Mouse (Mus musculus): ENCODE data around the gene Gps2. TPM values are rescaled to one million over a fixed set of nuclear protein-coding genes. Genes with fewer than 3 reads are reported as not detected.

Gene Gps2
- polyA plus RNA-seq, 1 experiment from 2014 or later = 86.2 TPM

- H3K4me1 ChIP-seq = peaks cover 16% of the 10 kb centered on the region
- no peak overlapping the region for H3K9ac ChIP-seq
- no peaks in the 10 kb centered on the region for H3K36me3 ChIP-seq
- H3K27ac ChIP-seq = no peak overlapping the region
- H3K27me3 ChIP-seq = no peaks in the 10 kb centered on the region
- ATAC-seq (replicated peaks; ENCODE audit: low FRiP score) = no peak
- H3K4me3 ChIP-seq (replicated peaks) = no peak overlapping the region
- WGBS = 69% methylated on average over 5 of the region's 5 CpGs
- no peaks in the 10 kb centered on the region for H3K9me3 ChIP-seq (replicated peaks)
- no peak overlapping the region for H3K4me2 ChIP-seq
Observed at GRCm38 (mm10) chr11:69894671-69895070, 19.0 kb upstream of the Gps2 start.

- no peak within 1 kb of the TSS for H3K4me2 ChIP-seq
- H3K27me3 ChIP-seq = no peaks in the 10 kb centered on the region
- no peak within 1 kb of the TSS for H3K4me3 ChIP-seq (replicated peaks)
- peaks cover 20% of the 10 kb centered on the region for H3K4me1 ChIP-seq
- no peak within 1 kb of the TSS for H3K9ac ChIP-seq
- 69% methylated on average over 4 of the region's 4 CpGs for WGBS
- no peaks in the 10 kb centered on the region for H3K9me3 ChIP-seq (replicated peaks)
- no peak within 1 kb of the TSS for H3K27ac ChIP-seq
- no peak for ATAC-seq (replicated peaks; ENCODE audit: low FRiP score)
- H3K36me3 ChIP-seq = no peaks in the 10 kb centered on the region
Observed at GRCm38 (mm10) chr11:69895291-69895690, 18.4 kb upstream of the Gps2 start, which contains the start of gene Acap1. TSS of gene Acap1 (minus strand) at chr11:69895539.

- Histone ChIP-seq H3K4me3 (replicated peaks) (peak overlapping the region; percentile 96), H3K9ac (peak overlapping the region; percentile 93), H3K9me3 (replicated peaks) (no peaks in the 10 kb centered on the region), H3K4me2 (peak overlapping the region; percentile 97), H3K27me3 (no peaks in the 10 kb centered on the region), H3K36me3 (peaks cover 15% of the 10 kb centered on the region), H3K27ac (peak overlapping the region; percentile 99), H3K4me1 (peaks cover 31% of the 10 kb centered on the region)
- WGBS = 17% methylated on average over 4 of the region's 4 CpGs
- no peak for ATAC-seq (replicated peaks; ENCODE audit: low FRiP score)
Observed at GRCm38 (mm10) chr11:69899870-69900269, 13.8 kb upstream of the Gps2 start.

GRCm38 (mm10) chr11:69900471-69901405, 12.9 kb upstream of the Gps2 start, which contains the start of the genes 2810408A11Rik and Neurl4:
TSS of gene 2810408A11Rik (minus strand) at chr11:69900987.
TSS of gene Neurl4 (plus strand) at chr11:69901072.
- under 1% methylated on average over 38 of the region's 38 CpGs for WGBS
- peak; percentile 97 for ATAC-seq (replicated peaks; ENCODE audit: low FRiP score)

GRCm38 (mm10) chr11:69901406-69901846, 12.3 kb upstream of the Gps2 start:
- Histone ChIP-seq H3K4me3 (replicated peaks) (peak overlapping the region; percentile 96), H3K9me3 (replicated peaks) (no peaks in the 10 kb centered on the region), H3K36me3 (peaks cover 31% of the 10 kb centered on the region), H3K27me3 (no peaks in the 10 kb centered on the region), H3K27ac (peak overlapping the region; percentile 99), H3K4me2 (peak overlapping the region; percentile 97), H3K4me1 (peaks cover 31% of the 10 kb centered on the region), H3K9ac (peak overlapping the region; percentile 93)
- peak; percentile 66 for ATAC-seq (replicated peaks; ENCODE audit: low FRiP score)
- under 1% methylated on average over 42 of the region's 42 CpGs for WGBS

More at GRCm38 (mm10) chr11:69900471-69901405, 12.9 kb upstream of the Gps2 start, which contains the start of the genes 2810408A11Rik and Neurl4:
- peaks cover 24% of the 10 kb centered on the region for H3K36me3 ChIP-seq
- no peaks in the 10 kb centered on the region for H3K27me3 ChIP-seq
- peaks cover 31% of the 10 kb centered on the region for H3K4me1 ChIP-seq
- H3K4me2 ChIP-seq = peak within 1 kb of the TSS; percentile 97
- no peaks in the 10 kb centered on the region for H3K9me3 ChIP-seq (replicated peaks)
- peak within 1 kb of the TSS; percentile 96 for H3K4me3 ChIP-seq (replicated peaks)
- H3K9ac ChIP-seq = peak within 1 kb of the TSS; percentile 93
- H3K27ac ChIP-seq = peak within 1 kb of the TSS; percentile 99

- ATAC-seq (replicated peaks; ENCODE audit: low FRiP score) = peak; percentile 3; the same call in 1 of the 2 replicates
Observed at GRCm38 (mm10) chr11:69901993-69902392, 11.7 kb upstream of the Gps2 start.

GRCm38 (mm10) chr11:69902972-69903371, 10.7 kb upstream of the Gps2 start:
- H3K4me1 ChIP-seq = peaks cover 31% of the 10 kb centered on the region
- no peak overlapping the region; the same call in 1 of the 2 replicates for H3K9ac ChIP-seq
- no peaks in the 10 kb centered on the region for H3K9me3 ChIP-seq (replicated peaks)
- peak overlapping the region; percentile 96 for H3K4me3 ChIP-seq (replicated peaks)
- peak overlapping the region; percentile 97 for H3K4me2 ChIP-seq
- no peak for ATAC-seq (replicated peaks; ENCODE audit: low FRiP score)
- no peaks in the 10 kb centered on the region for H3K27me3 ChIP-seq
- 89% methylated on average over 13 of the region's 13 CpGs for WGBS
- no peak overlapping the region for H3K27ac ChIP-seq
- peaks cover 46% of the 10 kb centered on the region for H3K36me3 ChIP-seq

More at GRCm38 (mm10) chr11:69901993-69902392, 11.7 kb upstream of the Gps2 start:
- H3K9ac ChIP-seq = peak overlapping the region; percentile 93
- no peaks in the 10 kb centered on the region for H3K27me3 ChIP-seq
- peak overlapping the region; percentile 99 for H3K27ac ChIP-seq
- 0% methylated on average over 39 of the region's 39 CpGs for WGBS
- H3K4me2 ChIP-seq = peak overlapping the region; percentile 97
- peak overlapping the region; percentile 96 for H3K4me3 ChIP-seq (replicated peaks)
- no peaks in the 10 kb centered on the region for H3K9me3 ChIP-seq (replicated peaks)
- peaks cover 31% of the 10 kb centered on the region for H3K4me1 ChIP-seq
- peaks cover 37% of the 10 kb centered on the region for H3K36me3 ChIP-seq

- H3K36me3 ChIP-seq = peaks cover 60% of the 10 kb centered on the region
- no peaks in the 10 kb centered on the region for H3K9me3 ChIP-seq (replicated peaks)
- H3K27me3 ChIP-seq = no peaks in the 10 kb centered on the region
- no peak overlapping the region for H3K4me2 ChIP-seq
- H3K27ac ChIP-seq = no peak overlapping the region
- no peak for ATAC-seq (replicated peaks; ENCODE audit: low FRiP score)
- H3K9ac ChIP-seq = no peak overlapping the region
- H3K4me3 ChIP-seq (replicated peaks) = no peak overlapping the region
- peaks cover 22% of the 10 kb centered on the region for H3K4me1 ChIP-seq
- WGBS = 95% methylated on average over 9 of the region's 9 CpGs
Observed at GRCm38 (mm10) chr11:69904311-69904710, 9.4 kb upstream of the Gps2 start.

GRCm38 (mm10) chr11:69908645-69909044, 5.0 kb upstream of the Gps2 start:
- Histone ChIP-seq H3K4me3 (replicated peaks) (no peak overlapping the region), H3K4me1 (peaks cover 11% of the 10 kb centered on the region), H3K4me2 (no peak overlapping the region), H3K9me3 (replicated peaks) (no peaks in the 10 kb centered on the region), H3K9ac (no peak overlapping the region), H3K36me3 (peaks cover 99% of the 10 kb centered on the region), H3K27me3 (no peaks in the 10 kb centered on the region), H3K27ac (no peak overlapping the region)
- 89% methylated on average over 11 of the region's 11 CpGs for WGBS
- no peak for ATAC-seq (replicated peaks; ENCODE audit: low FRiP score)

- peaks cover 12% of the 10 kb centered on the region for H3K4me1 ChIP-seq
- H3K36me3 ChIP-seq = peaks cover 94% of the 10 kb centered on the region
- no peak overlapping the region for H3K4me2 ChIP-seq
- H3K9ac ChIP-seq = no peak overlapping the region
- ATAC-seq (replicated peaks; ENCODE audit: low FRiP score) = no peak
- WGBS = 90% methylated on average over 5 of the region's 5 CpGs
- no peak overlapping the region for H3K4me3 ChIP-seq (replicated peaks)
- no peaks in the 10 kb centered on the region for H3K27me3 ChIP-seq
- H3K9me3 ChIP-seq (replicated peaks) = no peaks in the 10 kb centered on the region
- no peak overlapping the region for H3K27ac ChIP-seq
Observed at GRCm38 (mm10) chr11:69909174-69909573, 4.5 kb upstream of the Gps2 start.

- Histone ChIP-seq H3K36me3 (peaks cover 90% of the 10 kb centered on the region), H3K9me3 (replicated peaks) (no peaks in the 10 kb centered on the region), H3K9ac (no peak overlapping the region), H3K4me2 (no peak overlapping the region), H3K4me1 (peaks cover 22% of the 10 kb centered on the region), H3K4me3 (replicated peaks) (no peak overlapping the region), H3K27ac (no peak overlapping the region), H3K27me3 (no peaks in the 10 kb centered on the region)
- no peak for ATAC-seq (replicated peaks; ENCODE audit: low FRiP score)
- WGBS = 92% methylated on average over 8 of the region's 8 CpGs
Observed at GRCm38 (mm10) chr11:69910177-69910576, 3.5 kb upstream of the Gps2 start.
